In genomic region chr2:138374556-138374955, GRCm38 (mm10) we compare ENCODE assay signal across 9 mouse cellular contexts.
"Had no signal": no experiment of that assay in that cellular context is flagged by ENCODE, and none has a peak within 500 bp of the region (broad histone marks: within the 10 kb centered on the region; RNA-seq: fewer than 3 reads in every experiment).

No protein-coding gene starts in this region.

- ATAC-seq: liver, postnatal 0 days; midbrain, embryonic 13.5 days had no signal

- DNase-seq: kidney, postnatal 25 days; layer of hippocampus, postnatal 36 days; liver; liver, embryonic 13.5 days; liver, postnatal 0 days; lung, postnatal 14 days; right cerebral cortex, postnatal 14 days; thymus, postnatal 4 days had no signal
